Mouse (Mus musculus): ENCODE measurements around the gene Lcn2. TPM values are rescaled to one million over a fixed set of nuclear protein-coding genes. Genes with fewer than 3 reads are reported as not detected.

Lcn2 gene
- polyA plus RNA-seq, 1 experiment from 2014 or later, result not detected

GRCm38 (mm10) chr2:32340836-32341633 is 47.0 kb downstream of the Lcn2 start:
- no peak overlapping the region for H3K27ac ChIP-seq (replicated peaks; ENCODE audit: low read depth, low read length)
- peaks cover 34% of the 10 kb centered on the region for H3K36me3 ChIP-seq (ENCODE audit: control insufficient read depth, insufficient read depth, low read length)
- DNase-seq (no peak), ATAC-seq (ENCODE audit: low FRiP score, low TSS enrichment) (no peak)
- no peaks in the 10 kb centered on the region for H3K9me3 ChIP-seq (ENCODE audit: control insufficient read depth, low read length)
- 83% methylated on average over 13 of the region's 13 CpGs for WGBS
- H3K27me3 ChIP-seq (ENCODE audit: control insufficient read depth, insufficient read depth, low read length), result no peaks in the 10 kb centered on the region
- H3K4me2 ChIP-seq (ENCODE audit: low read length), result no peak overlapping the region
- H3K4me1 ChIP-seq (ENCODE audit: control insufficient read depth, insufficient read depth, low read length), result no peaks in the 10 kb centered on the region
- no peak overlapping the region for H3K4me3 ChIP-seq (replicated peaks; ENCODE audit: low read depth, low read length)
- H3K9ac ChIP-seq (replicated peaks; ENCODE audit: low read length), result no peak overlapping the region

DNA sequence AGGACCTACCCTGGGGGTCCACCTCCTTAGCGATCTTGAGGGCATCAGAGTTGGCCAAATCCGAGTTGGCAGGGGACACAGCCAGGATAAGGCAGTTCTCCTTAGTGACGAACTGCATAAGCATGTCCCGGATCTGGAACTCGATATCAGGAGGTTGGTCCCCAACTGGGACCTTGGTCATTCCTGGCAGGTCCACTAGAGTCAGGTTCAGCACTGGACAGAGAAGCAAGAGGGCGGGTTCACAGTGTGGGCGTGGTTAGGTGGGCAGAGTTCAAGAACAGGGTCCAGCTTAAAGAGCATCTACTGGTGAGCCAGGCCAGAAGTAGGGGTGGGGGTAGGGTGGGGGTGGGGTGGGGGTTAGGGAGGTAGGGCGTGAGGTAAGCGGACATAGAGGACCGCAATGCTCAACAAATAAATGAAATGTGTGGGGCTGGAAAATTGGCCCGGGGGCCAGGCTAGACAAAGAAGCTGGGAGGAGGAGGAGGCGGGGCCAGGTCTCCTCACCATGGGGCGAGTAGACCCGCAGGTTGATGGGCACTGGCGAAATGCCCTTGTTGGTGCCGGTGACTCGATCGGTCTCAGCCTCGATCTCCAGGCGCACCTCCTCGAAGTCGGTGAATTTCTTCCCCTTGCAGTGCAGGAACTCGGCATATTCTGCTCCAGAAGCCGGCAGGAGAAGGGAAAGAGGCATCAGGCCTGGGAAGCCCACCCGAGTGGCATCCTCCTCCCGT is 48.0 kb downstream of the Lcn2 start:
- Histone ChIP-seq H3K4me3 (replicated peaks; ENCODE audit: low read depth, low read length) (no peak overlapping the region), H3K9me3 (ENCODE audit: control insufficient read depth, low read length) (no peaks in the 10 kb centered on the region), H3K36me3 (ENCODE audit: control insufficient read depth, insufficient read depth, low read length) (peaks cover 43% of the 10 kb centered on the region), H3K4me2 (ENCODE audit: low read length) (no peak overlapping the region), H3K4me1 (ENCODE audit: control insufficient read depth, insufficient read depth, low read length) (no peaks in the 10 kb centered on the region), H3K27me3 (ENCODE audit: control insufficient read depth, insufficient read depth, low read length) (no peaks in the 10 kb centered on the region), H3K9ac (replicated peaks; ENCODE audit: low read length) (no peak overlapping the region), H3K27ac (replicated peaks; ENCODE audit: low read depth, low read length) (no peak overlapping the region)
- no peak for DNase-seq
- no peak for ATAC-seq (ENCODE audit: low FRiP score, low TSS enrichment)
- 46% methylated on average over 26 of the region's 26 CpGs for WGBS

GRCm38 (mm10) chr2:32335888-32336287 is 52.2 kb downstream of the Lcn2 start:
- DNase-seq (no peak), ATAC-seq (ENCODE audit: low FRiP score, low TSS enrichment) (no peak)
- Histone ChIP-seq H3K9me3 (ENCODE audit: control insufficient read depth, low read length) (no peaks in the 10 kb centered on the region), H3K27me3 (ENCODE audit: control insufficient read depth, insufficient read depth, low read length) (no peaks in the 10 kb centered on the region), H3K4me3 (replicated peaks; ENCODE audit: low read depth, low read length) (no peak overlapping the region), H3K27ac (replicated peaks; ENCODE audit: low read depth, low read length) (no peak overlapping the region), H3K36me3 (ENCODE audit: control insufficient read depth, insufficient read depth, low read length) (peaks cover 69% of the 10 kb centered on the region), H3K4me2 (ENCODE audit: low read length) (no peak overlapping the region), H3K9ac (replicated peaks; ENCODE audit: low read length) (no peak overlapping the region), H3K4me1 (ENCODE audit: control insufficient read depth, insufficient read depth, low read length) (no peaks in the 10 kb centered on the region)
- 54% methylated on average over 15 of the region's 15 CpGs for WGBS

Other genes starting within 250 kb of the Lcn2 start
- gene Prrc2b, start 237.2 kb downstream of the Lcn2 start, polyA plus RNA-seq (2014; fragmentation: Nextera tagmentation; extraction: Ambion mirVana), result 121 and 141 TPM in 2 replicates
- 28.3 and 33.2 TPM in 2 replicates for gene Pomt1, start 151.7 kb downstream of the Lcn2 start, polyA plus RNA-seq (2014; fragmentation: Nextera tagmentation; extraction: Ambion mirVana)
- 89.6 and 96.1 TPM in 2 replicates for gene Uck1, start 128.1 kb downstream of the Lcn2 start, polyA plus RNA-seq (2014; fragmentation: Nextera tagmentation; extraction: Ambion mirVana)
- 22.5 and 26.1 TPM in 2 replicates for gene Golga2, start 100.9 kb downstream of the Lcn2 start, polyA plus RNA-seq (2014; fragmentation: Nextera tagmentation; extraction: Ambion mirVana)
- gene Swi5, start 100.2 kb downstream of the Lcn2 start, polyA plus RNA-seq (2014; fragmentation: Nextera tagmentation; extraction: Ambion mirVana), result 169 and 339 TPM in 2 replicates
- gene Ciz1, start 35.9 kb downstream of the Lcn2 start, polyA plus RNA-seq (2014; fragmentation: Nextera tagmentation; extraction: Ambion mirVana), result 46.4 and 54.1 TPM in 2 replicates
- 90.6 and 103 TPM in 2 replicates for gene Dnm1, start 34.9 kb downstream of the Lcn2 start, polyA plus RNA-seq (2014; fragmentation: Nextera tagmentation; extraction: Ambion mirVana)
- 107 and 153 TPM in 2 replicates for gene 1110008P14Rik, start 6.3 kb downstream of the Lcn2 start, polyA plus RNA-seq (2014; fragmentation: Nextera tagmentation; extraction: Ambion mirVana)
- 46.2 and 64.4 TPM in 2 replicates for gene Ptges2, start 7.6 kb upstream of the Lcn2 start, polyA plus RNA-seq (2014; fragmentation: Nextera tagmentation; extraction: Ambion mirVana)
- gene Naif1, start 62.2 kb upstream of the Lcn2 start, polyA plus RNA-seq (2014; fragmentation: Nextera tagmentation; extraction: Ambion mirVana), result 5.3 and 5.6 TPM in 2 replicates
- 36.3 and 41.5 TPM in 2 replicates for gene Slc25a25, start 63.2 kb upstream of the Lcn2 start, polyA plus RNA-seq (2014; fragmentation: Nextera tagmentation; extraction: Ambion mirVana)
- gene Fam102a, start 147.1 kb upstream of the Lcn2 start, polyA plus RNA-seq (2014; fragmentation: Nextera tagmentation; extraction: Ambion mirVana), result 6.9 and 7.8 TPM in 2 replicates
- 138 and 165 TPM in 2 replicates for gene Dpm2, start 182.6 kb upstream of the Lcn2 start, polyA plus RNA-seq (2014; fragmentation: Nextera tagmentation; extraction: Ambion mirVana)
- gene Pip5kl1, start 186.5 kb upstream of the Lcn2 start, polyA plus RNA-seq (2014; fragmentation: Nextera tagmentation; extraction: Ambion mirVana), result 7.1 and 11.5 TPM in 2 replicates
- 0.29 and 1.3 TPM in 2 replicates for gene 9430097D07Rik, start 187.4 kb upstream of the Lcn2 start, polyA plus RNA-seq (2014; fragmentation: Nextera tagmentation; extraction: Ambion mirVana)
- 20.1 and 24.8 TPM in 2 replicates for gene St6galnac4, start 198.8 kb upstream of the Lcn2 start, polyA plus RNA-seq (2014; fragmentation: Nextera tagmentation; extraction: Ambion mirVana)
- 7.6 and 10.2 TPM in 2 replicates for gene St6galnac6, start 211.5 kb upstream of the Lcn2 start, polyA plus RNA-seq (2014; fragmentation: Nextera tagmentation; extraction: Ambion mirVana)
- 69.2 and 76.2 TPM in 2 replicates for gene Ak1, start 233.5 kb upstream of the Lcn2 start, polyA plus RNA-seq (2014; fragmentation: Nextera tagmentation; extraction: Ambion mirVana)